Comparison of ENCODE assay signal across 8 mouse cellular contexts in the genomic region with DNA sequence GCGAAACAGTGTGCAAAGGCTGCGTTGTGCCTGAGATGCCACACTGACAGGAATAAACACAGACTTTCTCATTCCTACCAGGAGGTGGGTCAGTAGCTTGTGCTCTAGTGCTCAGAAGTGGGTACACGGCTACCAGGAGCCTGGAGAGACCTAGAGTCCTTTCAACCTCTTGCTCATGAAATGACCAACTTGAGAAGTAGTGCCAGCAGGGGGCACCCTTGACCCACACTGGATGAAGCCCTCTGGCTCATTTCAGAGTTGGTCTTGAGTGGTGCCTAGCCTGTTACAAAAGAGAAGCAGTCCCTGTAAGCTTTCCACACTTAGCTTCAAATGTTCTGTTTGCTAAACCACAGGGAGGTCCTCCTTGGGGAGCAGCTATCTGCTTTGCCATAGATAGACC. TPM values are rescaled to one million over a fixed set of nuclear protein-coding genes. Genes with fewer than 3 reads are reported as not detected.
DNase-seq lines count a peak whose midpoint lies in the region; ATAC-seq lines count a peak whose summit lies in the region.

No protein-coding gene starts in this region.

- no peaks in the 10 kb centered on the region for H3K27me3 ChIP-seq in hindbrain, embryonic 14.5 days (ENCODE audit: control insufficient read depth, insufficient read depth, low read length)

- no peaks in the 10 kb centered on the region for H3K9me3 ChIP-seq in hindbrain, embryonic 14.5 days (ENCODE audit: control insufficient read depth, low read length)

- no peak for ATAC-seq in hindbrain, embryonic 14.5 days (ENCODE audit: low FRiP score)
- no peak for ATAC-seq in erythroblast, adult 5-6 weeks (replicated peaks; ENCODE audit: low FRiP score, poor library complexity, severe bottlenecking)

- peak; percentile 63 for DNase-seq in R1 (ENCODE audit: low read depth, low spot score)
- DNase-seq in c-Kit-positive CD71-positive TER-119-positive erythroid progenitor cells, embryonic 14.5 days (ENCODE audit: low spot score), result peak; percentile 33
- peak; percentile 56 to 94 for DNase-seq in frontal cortex, adult 2 months (ENCODE audit: extremely low spot score in 1 of 2, low spot score in 1 of 2)
- DNase-seq in hindbrain, embryonic 14.5 days (ENCODE audit: low spot score), result peak; percentile 82
- DNase-seq in layer of hippocampus, postnatal 25 days (ENCODE audit: extremely low spot score in 1 of 2, low spot score in 1 of 2), result peak; percentile 70 to 96
- DNase-seq in mesoderm, embryonic 11.5 days (ENCODE audit: low read depth, low spot score), result peak; percentile 85
- DNase-seq in right cerebral cortex, postnatal 4 days, result peak; percentile 91

- no peak overlapping the region for H3K9ac ChIP-seq in hindbrain, embryonic 14.5 days

- H3K4me3 ChIP-seq in hindbrain, embryonic 14.5 days (replicated peaks; ENCODE audit: low read length), result no peak overlapping the region

- H3K4me2 ChIP-seq in hindbrain, embryonic 14.5 days (replicated peaks), result no peak overlapping the region

- no peak overlapping the region for H3K27ac ChIP-seq in hindbrain, embryonic 14.5 days

- peaks cover 6% of the 10 kb centered on the region for H3K4me1 ChIP-seq in hindbrain, embryonic 14.5 days (replicated peaks; ENCODE audit: control insufficient read depth, insufficient read depth, low read length)

- no peaks in the 10 kb centered on the region for H3K36me3 ChIP-seq in hindbrain, embryonic 14.5 days (replicated peaks; ENCODE audit: control insufficient read depth, insufficient read depth)

- WGBS in hindbrain, embryonic 14.5 days, result 59% methylated on average over 3 of the region's 3 CpGs

RNA-seq across cellular contexts. Expression of gene Dact2, which starts 28.5 kb away (rescaled TPM):
- 45.3 and 50.2 TPM in 2 replicates for polyA plus RNA-seq in frontal cortex, adult 2 months (2012; rRNA removed)
- polyA plus RNA-seq in hindbrain, embryonic 14.5 days (2014; fragmentation: Nextera tagmentation; extraction: Ambion mirVana), result 3.0 and 3.1 TPM in 2 replicates
- 10 to 100 TPM; 25.2 to 26.1 TPM for total RNA-seq in layer of hippocampus, postnatal 25 days (2021)
- total RNA-seq in erythroblast, adult 5-6 weeks (2015; ENCODE audit: low replicate concordance), result not detected in 2 replicates
- 1.1 TPM in 1 of 2 replicates, not detected in the other for total RNA-seq in erythroblast, adult 5-6 weeks (2017; ENCODE audit: low replicate concordance)

RNA-seq across cellular contexts. Expression of gene Smoc2, which starts 46.7 kb away (rescaled TPM):
- 14.2 and 18.9 TPM in 2 replicates for polyA plus RNA-seq in frontal cortex, adult 2 months (2012; rRNA removed)
- polyA plus RNA-seq in hindbrain, embryonic 14.5 days (2014; fragmentation: Nextera tagmentation; extraction: Ambion mirVana), result 3.5 and 5.3 TPM in 2 replicates
- total RNA-seq in layer of hippocampus, postnatal 25 days (2021), result 10 to 100 TPM; 27.3 to 29.9 TPM
- 2.1 TPM in 1 of 2 replicates, not detected in the other for total RNA-seq in erythroblast, adult 5-6 weeks (2015; ENCODE audit: low replicate concordance)
- total RNA-seq in erythroblast, adult 5-6 weeks (2017; ENCODE audit: low replicate concordance), result 0.98 TPM in 1 of 2 replicates, not detected in the other

Comparison
In these comparisons a context has a peak if more than half of its experiments do, and no peak if none do; other contexts are left out.
1. DNase-seq: peak in every context shown above with its lines; median percentile 91 in right cerebral cortex, postnatal 4 days; 85 in mesoderm, embryonic 11.5 days; 83 in layer of hippocampus, postnatal 25 days; 82 in hindbrain, embryonic 14.5 days; 75 in frontal cortex, adult 2 months; 63 in R1; 33 in c-Kit-positive CD71-positive TER-119-positive erythroid progenitor cells, embryonic 14.5 days.
2. RNA of gene Dact2, which starts 28.5 kb away (total RNA-seq): 25.2 to 26.1 TPM in layer of hippocampus, postnatal 25 days; 1.1 TPM in erythroblast, adult 5-6 weeks; every median in the first group is over 10 times any median in the second.
3. RNA of gene Smoc2, which starts 46.7 kb away (total RNA-seq): 27.3 to 29.9 TPM in layer of hippocampus, postnatal 25 days; 0.98 to 2.1 TPM in erythroblast, adult 5-6 weeks; every median in the first group is over 4 times any median in the second.